8 mouse cellular contexts compared by ENCODE assay signal in the genomic region with DNA sequence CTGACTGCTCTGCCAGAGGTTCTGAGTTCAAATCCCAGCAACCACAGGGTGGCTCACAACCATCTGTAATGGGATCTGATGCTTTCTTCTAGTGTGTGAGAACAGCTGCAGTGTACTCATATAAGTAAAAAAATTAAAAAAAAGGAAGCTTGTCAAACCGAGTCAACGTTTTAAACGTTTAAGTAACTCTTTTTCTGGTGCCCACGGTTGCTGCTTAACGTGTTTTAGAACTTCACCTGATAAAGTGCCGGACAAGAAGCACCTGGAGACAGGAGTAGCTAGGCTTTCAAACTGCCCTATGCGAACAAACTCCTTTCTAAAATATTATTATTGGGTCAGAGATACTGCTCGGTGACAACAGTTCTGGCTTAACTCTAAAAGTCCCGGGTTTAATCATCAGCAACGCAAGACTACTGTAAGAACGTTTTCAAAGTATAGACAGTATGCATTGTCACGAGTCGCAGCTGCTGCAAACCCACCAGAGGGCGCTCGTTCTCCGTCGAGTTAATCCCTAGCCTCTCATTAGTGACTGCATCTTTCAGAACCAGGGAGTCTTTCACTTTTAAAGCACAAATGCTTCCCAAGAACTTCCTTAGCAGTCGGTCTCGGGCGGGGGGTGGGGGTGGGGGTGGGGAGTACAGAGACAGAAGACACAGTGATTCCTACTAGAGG. TPM values are rescaled to one million over a fixed set of nuclear protein-coding genes. Genes with fewer than 3 reads are reported as not detected.
DNase-seq lines count a peak whose midpoint lies in the region; ATAC-seq lines count a peak whose summit lies in the region.

No protein-coding gene starts in this region.

- peak overlapping the region; percentile 97 for H3K27ac ChIP-seq in embryonic facial prominence, embryonic 13.5 days
- H3K27ac ChIP-seq in heart, embryonic 16.5 days (ENCODE audit: low read length): peak overlapping the region; percentile 94

- peak overlapping the region; percentile 94 for H3K4me2 ChIP-seq in embryonic facial prominence, embryonic 13.5 days
- H3K4me2 ChIP-seq in heart, embryonic 16.5 days (ENCODE audit: low read depth, low read length): peak overlapping the region; percentile 92

- no peaks in the 10 kb centered on the region for H3K36me3 ChIP-seq in embryonic facial prominence, embryonic 13.5 days
- H3K36me3 ChIP-seq in heart, embryonic 16.5 days (ENCODE audit: control insufficient read depth, insufficient read depth): no peaks in the 10 kb centered on the region

- peak overlapping the region; percentile 89 for H3K9ac ChIP-seq in embryonic facial prominence, embryonic 13.5 days
- H3K9ac ChIP-seq in heart, embryonic 16.5 days (ENCODE audit: low read length): peak overlapping the region; percentile 88

- WGBS in embryonic facial prominence, embryonic 13.5 days: 9% methylated on average over 20 of the region's 20 CpGs
- 6% methylated on average over 20 of the region's 20 CpGs for WGBS in heart, embryonic 16.5 days

- peak overlapping the region; percentile 66 for H3K4me3 ChIP-seq in embryonic facial prominence, embryonic 13.5 days
- H3K4me3 ChIP-seq in heart, embryonic 16.5 days (ENCODE audit: low read length): peak overlapping the region; percentile 68

- peaks cover 41% of the 10 kb centered on the region for H3K4me1 ChIP-seq in embryonic facial prominence, embryonic 13.5 days
- H3K4me1 ChIP-seq in heart, embryonic 16.5 days (ENCODE audit: control insufficient read depth, insufficient read depth, low read length): peaks cover 24% of the 10 kb centered on the region

- peaks cover 57% of the 10 kb centered on the region for H3K27me3 ChIP-seq in embryonic facial prominence, embryonic 13.5 days
- H3K27me3 ChIP-seq in heart, embryonic 16.5 days (ENCODE audit: control insufficient read depth, insufficient read depth, low read length): peaks cover 25% of the 10 kb centered on the region

- peak; percentile 79 to 85 for DNase-seq in CD8-positive naive resting alpha-beta T cell, adult 2 months (ENCODE audit: low read depth in 2 of 2, low spot score in 2 of 2)
- DNase-seq in adrenal gland, postnatal 36 days: peak; percentile 90 to 93
- peak; percentile 91 to 94 for DNase-seq in kidney, postnatal 4 days
- DNase-seq in lung, postnatal 14 days: peak; percentile 93
- peak; percentile 85 for DNase-seq in ovary, postnatal 36 days (ENCODE audit: low spot score)
- peak; percentile 90 for DNase-seq in thymus, postnatal 14 days

- ATAC-seq in embryonic facial prominence, embryonic 13.5 days (ENCODE audit: insufficient number of reproducible peaks, insufficient read depth, low FRiP score, low TSS enrichment, low read depth): no peak
- ATAC-seq in heart, embryonic 16.5 days (replicated peaks; ENCODE audit: extremely low read depth, insufficient read depth, low FRiP score): 0 out of 2 replicates have a peak, but pooled peaks have one; percentile 14

- H3K9me3 ChIP-seq in embryonic facial prominence, embryonic 13.5 days: no peaks in the 10 kb centered on the region
- H3K9me3 ChIP-seq in heart, embryonic 16.5 days (replicated peaks; ENCODE audit: control insufficient read depth, low read length): no peaks in the 10 kb centered on the region

RNA-seq across cellular contexts. Expression of a gene that starts 1.0 kb away (rescaled TPM):
- 1 to 10 TPM; 3.9 to 6.6 TPM for total RNA-seq in adrenal gland, postnatal 36 days (2021)
- 17.7 and 29.4 TPM in 2 replicates for polyA plus RNA-seq in embryonic facial prominence, embryonic 13.5 days (2015; fragmentation: Nextera tagmentation; extraction: Ambion mirVana)
- 12.9 and 13.0 TPM in 2 replicates for polyA plus RNA-seq in heart, embryonic 16.5 days (2015; fragmentation: Nextera tagmentation; extraction: Ambion mirVana)

RNA-seq across cellular contexts. Expression of a gene that starts 26.7 kb away (rescaled TPM):
- 10 to 100 TPM; 63.9 to 66.5 TPM for total RNA-seq in adrenal gland, postnatal 36 days (2021)
- 32.3 and 32.5 TPM in 2 replicates for polyA plus RNA-seq in embryonic facial prominence, embryonic 13.5 days (2015; fragmentation: Nextera tagmentation; extraction: Ambion mirVana)
- polyA plus RNA-seq in heart, embryonic 16.5 days (2015; fragmentation: Nextera tagmentation; extraction: Ambion mirVana): 16.2 and 19.0 TPM in 2 replicates

RNA-seq across cellular contexts. Expression of a gene that starts 28.5 kb away (rescaled TPM):
- total RNA-seq in adrenal gland, postnatal 36 days (2021): under 1 TPM; 0.13 to 0.23 TPM
- polyA plus RNA-seq in embryonic facial prominence, embryonic 13.5 days (2015; fragmentation: Nextera tagmentation; extraction: Ambion mirVana): 0.47 and 0.51 TPM in 2 replicates
- polyA plus RNA-seq in heart, embryonic 16.5 days (2015; fragmentation: Nextera tagmentation; extraction: Ambion mirVana): 0.14 and 0.25 TPM in 2 replicates

RNA-seq across cellular contexts. Expression of a gene that starts 59.8 kb away (rescaled TPM):
- total RNA-seq in adrenal gland, postnatal 36 days (2021): 10 to 100 TPM; 90.4 to 95.6 TPM
- 64.6 and 73.3 TPM in 2 replicates for polyA plus RNA-seq in embryonic facial prominence, embryonic 13.5 days (2015; fragmentation: Nextera tagmentation; extraction: Ambion mirVana)
- 38.0 and 45.8 TPM in 2 replicates for polyA plus RNA-seq in heart, embryonic 16.5 days (2015; fragmentation: Nextera tagmentation; extraction: Ambion mirVana)
